Mouse (Mus musculus) urinary bladder, adult 2 months (tissue): ENCODE results near the gene Clic3. TPM values are rescaled to one million over a fixed set of nuclear protein-coding genes. Genes with fewer than 3 reads are reported as not detected.
"Not testable (repeated sequence)": the region's sequence is repeated elsewhere in the genome, so short reads cannot be mapped to it uniquely, and the experiment has no call there.

Source experiments
- DNase-seq: peaks from one replicate; pipeline ENCODE4 v3.0.0; 2022; ENCODE audit warnings: low spot score
- polyA plus RNA-seq: library from polyadenylated mRNA; depleted of rRNA; stranded (reverse); fragments of >200 nt; gene quantifications from 2 replicates; pipeline ENCODE4 v1.2.3, GENCODE M21; 2012; rRNA removed

Gene Clic3
- polyA plus RNA-seq: 0.69 and 2.2 TPM in 2 replicates

DNA sequence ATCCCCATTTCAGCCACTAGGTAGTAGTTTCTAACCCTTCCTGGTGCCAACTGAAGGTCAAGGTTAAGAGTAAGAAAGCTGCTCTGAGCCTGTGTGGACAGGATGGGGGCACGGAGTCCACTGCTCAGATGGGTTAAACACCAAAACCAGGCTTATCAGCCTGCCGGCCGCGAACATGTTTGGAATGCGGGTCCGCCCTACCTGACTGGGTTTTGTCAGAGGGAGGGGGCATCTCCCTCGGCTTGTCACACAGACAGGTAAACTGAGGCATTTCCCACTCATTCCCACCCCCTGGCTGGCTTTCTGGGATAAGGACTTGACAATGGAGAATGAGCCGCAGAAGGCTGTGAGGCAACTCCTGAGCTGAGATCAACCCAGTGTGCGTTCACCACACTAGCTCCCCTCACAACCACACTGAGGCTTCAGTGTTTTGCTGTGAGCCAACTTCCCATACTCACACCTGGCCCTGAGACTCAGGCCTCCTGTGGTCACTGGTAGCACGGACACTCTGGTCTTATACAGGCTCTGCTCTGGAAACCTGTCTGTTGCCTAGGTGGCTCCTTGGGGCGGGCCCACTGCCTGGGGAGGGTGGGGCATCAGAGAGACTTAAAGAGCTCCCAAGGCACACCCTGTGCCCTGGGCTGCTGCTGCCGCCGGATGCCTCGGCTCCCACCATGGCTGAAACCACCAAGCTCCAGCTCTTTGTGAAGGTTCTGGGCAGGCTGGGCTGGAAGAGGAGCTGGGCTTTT is at the start of gene Clic3:
Gene Clic3, plus strand, starts transcription at position 634 of the 749 bp plus-strand sequence.
- DNase-seq: no peak

DNA sequence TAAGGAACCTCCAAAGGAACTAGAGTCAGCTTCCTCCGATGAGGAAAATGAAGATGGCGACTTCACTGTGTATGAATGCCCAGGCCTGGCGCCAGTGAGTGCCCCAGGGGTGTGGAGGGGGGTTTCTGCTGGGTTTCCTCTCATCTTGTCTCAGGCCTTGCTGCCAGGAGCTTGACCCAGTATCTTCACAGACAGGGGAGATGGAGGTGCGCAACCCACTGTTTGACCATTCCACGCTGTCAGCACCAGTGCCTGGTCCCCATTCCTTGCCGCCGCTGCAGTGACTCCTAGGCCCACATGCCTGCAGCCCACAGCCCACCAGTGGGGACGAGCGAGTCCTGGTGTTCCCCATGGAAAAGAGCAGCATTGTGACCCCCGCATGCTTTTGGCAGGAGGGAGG is 47.7 kb upstream of the Clic3 start:
- DNase-seq: no peak

DNA sequence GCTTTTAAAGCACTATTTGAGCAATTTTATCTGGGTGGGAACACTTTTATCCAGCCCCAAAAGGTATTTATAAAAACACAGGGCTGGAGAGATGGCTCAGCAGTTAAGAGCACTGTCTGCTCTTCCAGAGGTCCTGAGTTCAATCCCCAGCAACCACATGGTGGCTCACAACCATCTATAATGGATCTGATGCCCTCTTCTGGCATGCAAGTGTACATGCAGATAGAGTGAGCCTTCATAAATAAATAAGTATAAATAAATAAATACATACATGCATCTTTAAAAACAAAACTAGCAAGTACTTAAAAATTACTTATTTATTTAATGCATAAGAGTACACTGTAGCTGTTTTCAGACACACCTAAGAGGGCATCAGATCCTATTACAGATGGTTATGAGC is 43.2 kb upstream of the Clic3 start:
- DNase-seq: not testable (repeated sequence)

DNA sequence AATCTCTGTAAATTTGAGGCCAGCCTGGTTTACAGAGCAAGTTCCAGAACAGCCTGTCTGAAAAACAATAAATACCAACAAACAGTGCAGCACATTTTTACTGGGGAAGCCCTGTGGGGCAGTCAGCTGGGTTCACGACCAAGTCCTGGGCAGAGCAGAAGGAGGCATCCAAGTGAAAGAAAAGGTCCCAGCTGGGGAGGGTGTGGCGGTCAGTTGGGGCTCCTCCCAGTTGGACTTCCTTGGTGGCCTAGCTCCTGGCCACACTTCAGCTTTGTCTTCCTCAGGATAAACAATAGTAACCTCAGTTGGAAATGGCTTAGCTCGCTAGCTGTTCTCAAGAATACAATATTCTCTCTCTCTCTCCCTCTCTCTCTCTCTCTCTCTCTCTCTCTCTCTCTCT is 39.2 kb upstream of the Clic3 start:
- DNase-seq: no peak

DNA sequence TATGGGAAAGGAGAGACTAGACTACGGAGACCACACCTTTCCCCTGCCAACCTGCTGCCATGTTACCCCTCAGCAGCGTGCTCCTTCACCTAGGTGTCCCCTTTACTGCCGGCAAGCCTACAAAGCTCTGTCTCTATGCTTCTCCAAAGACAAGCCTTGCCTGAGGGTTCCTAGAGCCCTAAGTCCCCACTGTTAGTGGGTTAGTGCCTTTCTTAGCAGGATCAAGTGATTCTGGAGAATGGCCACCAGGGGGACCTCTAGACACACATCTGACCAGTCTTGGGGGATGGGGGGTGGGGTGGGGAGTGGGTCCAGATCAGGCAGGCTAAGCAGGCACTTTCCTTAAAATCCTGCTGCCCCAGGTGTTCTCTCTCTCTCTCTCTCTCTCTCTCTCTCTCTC is 34.7 kb upstream of the Clic3 start:
- DNase-seq: no peak

DNA sequence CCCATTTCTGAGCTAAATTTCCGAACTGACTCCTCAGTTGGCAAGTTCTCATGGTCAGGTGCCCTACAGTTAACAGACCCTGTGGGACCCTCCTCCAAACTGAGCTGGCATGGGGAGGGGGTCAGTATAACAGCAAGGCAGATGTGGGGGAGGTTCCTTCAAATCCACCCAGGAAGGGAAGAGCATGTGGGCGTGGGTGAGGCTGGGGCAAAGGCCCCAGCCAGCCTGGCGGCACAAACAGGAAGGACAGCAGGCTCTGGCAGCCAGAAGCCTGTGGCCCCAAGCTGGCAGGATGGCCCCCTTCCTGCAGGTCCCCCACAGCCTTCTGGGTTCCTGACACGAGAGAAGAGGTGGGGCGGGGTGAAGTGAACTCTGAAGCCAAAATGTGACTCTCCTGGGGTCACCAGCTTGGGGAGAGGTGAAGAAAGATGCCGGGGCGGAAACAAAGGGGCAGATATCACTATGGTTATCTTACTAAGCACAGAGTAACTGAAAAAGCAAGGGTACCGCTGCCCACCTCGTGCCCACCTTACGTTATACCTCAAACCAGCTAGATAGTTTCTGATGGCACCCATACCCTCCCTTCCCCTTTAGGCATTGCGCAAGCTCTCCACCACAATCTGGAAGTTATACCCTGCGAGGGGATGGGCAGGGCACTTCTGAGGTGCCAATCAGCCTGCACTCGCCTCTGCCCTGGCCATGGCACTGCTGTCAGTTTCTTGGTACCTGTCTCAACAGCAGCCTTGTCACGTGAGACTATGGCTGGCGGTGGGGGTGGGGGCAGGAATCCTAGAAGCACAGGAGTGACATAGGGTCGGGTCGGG is 33.8 kb upstream of the Clic3 start, which contains the start of gene Fut7:
Gene Fut7, plus strand, starts transcription at position 681 of the 824 bp plus-strand sequence.
- DNase-seq: no peak

DNA sequence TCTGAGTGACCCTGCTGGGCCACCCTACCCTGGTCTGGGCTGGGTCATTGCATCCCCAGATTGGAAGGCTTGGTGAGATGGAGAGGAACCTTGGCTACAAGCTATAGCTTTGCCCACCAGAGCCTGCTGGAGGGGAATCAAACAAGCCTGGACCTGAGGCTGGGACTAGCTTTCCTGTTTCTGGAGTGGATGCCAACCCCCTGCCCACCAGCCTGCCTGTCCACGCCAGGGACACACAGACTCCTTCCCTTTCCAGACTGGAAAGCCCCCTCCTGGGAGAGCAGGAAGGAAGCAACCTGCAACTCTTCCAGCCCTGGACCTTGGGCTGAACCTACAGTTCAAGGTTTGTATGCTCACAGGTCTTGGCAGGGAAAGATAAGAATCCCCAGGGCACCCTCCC is 33.0 kb upstream of the Clic3 start:
- DNase-seq: no peak

DNA sequence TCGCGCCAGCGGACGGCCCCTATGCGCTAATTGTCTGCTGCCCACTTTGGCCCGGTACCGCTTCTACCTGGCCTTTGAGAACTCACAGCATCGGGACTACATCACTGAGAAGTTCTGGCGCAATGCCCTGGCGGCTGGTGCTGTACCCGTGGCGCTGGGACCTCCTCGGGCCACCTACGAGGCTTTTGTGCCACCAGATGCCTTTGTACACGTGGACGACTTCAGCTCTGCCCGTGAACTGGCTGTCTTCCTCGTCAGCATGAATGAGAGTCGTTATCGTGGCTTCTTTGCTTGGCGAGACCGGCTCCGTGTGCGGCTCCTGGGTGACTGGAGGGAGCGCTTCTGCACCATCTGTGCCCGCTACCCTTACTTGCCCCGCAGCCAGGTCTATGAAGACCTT is 31.2 kb upstream of the Clic3 start:
- no peak for DNase-seq

DNA sequence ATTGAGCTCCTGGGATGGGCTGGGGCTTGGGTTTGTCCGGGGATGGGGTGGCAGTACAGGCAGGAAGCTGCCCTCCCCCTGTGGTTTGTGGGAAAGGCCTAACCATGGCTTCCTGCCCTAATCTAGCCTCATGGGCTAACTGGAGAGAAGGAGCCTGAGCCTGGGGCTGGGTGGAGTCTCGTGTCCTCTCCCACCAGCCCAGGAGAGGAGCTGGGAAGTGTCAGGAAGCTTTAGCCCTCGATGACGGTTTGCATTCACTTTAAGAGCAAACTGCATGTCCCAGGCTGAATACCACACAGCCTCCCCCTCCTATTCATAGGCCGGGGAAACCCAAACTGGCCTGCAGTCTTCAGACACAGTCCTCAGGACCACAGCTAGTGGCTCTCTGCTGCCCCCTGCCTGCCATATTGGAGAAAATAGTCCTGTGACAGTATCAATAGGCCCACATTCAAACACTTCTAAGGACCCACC is 29.9 kb upstream of the Clic3 start:
- no peak for DNase-seq

DNA sequence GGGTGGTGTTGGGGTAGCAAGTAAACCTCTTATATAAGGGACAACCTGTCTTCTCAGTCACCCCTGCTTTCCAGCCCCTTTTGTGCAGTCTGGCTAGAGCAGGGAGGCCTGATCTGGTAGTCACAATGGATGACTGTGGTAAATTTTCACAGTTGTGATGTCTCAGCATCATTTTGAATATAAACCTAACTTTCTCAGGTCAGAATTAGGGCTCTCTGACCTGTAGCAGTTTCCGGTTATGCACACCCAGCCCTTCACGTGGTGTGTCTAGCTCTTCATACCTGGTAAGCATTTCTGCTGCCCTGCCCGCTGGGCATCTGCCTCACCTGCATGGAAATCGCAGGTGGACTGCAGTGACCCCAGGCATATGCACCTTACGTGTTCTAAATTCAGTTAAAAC is 29.4 kb upstream of the Clic3 start:
- DNase-seq: no peak

DNA sequence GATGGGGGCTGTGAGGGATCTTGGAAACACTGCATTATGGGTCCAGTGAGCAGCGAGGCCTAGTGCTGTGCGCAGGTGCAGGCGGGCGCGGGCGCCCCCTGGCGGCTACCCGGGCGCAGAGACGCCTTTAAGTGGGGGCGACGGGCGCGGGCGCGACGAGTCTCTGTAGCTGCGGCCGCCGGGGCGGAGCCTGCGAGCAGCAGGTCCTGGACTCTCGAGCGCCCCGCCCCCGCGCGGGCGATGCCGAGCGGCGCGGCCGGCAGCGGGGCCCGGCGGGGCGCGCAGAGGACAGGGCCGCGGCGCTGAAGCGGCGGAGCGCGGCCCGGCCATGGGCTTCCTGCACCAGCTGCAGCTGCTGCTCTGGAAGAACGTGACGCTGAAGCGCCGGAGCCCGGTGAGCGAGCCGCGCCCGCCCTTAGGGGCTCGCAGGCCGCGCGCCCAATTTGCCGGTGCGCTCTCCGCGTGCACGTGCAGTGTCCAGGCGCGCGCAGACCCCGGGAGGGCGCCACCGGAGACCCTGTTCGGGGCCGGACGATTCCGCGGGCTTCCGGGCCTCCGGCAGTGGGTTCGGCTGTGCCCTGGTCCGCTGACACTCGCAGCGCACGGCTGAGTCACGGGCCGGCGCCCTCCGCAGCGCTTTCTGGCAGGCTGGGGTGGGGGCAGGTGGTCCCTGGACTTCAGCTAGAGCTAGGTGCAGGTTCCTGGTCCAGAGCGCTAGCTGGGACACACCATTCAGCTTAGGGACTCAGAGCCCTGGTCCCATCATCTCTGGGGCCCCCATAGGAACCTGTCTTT is 28.0 kb upstream of the Clic3 start, which contains the start of gene Abca2:
Gene Abca2, plus strand, starts transcription at position 262 of the 795 bp plus-strand sequence.
- DNase-seq: peak; percentile 91

DNA sequence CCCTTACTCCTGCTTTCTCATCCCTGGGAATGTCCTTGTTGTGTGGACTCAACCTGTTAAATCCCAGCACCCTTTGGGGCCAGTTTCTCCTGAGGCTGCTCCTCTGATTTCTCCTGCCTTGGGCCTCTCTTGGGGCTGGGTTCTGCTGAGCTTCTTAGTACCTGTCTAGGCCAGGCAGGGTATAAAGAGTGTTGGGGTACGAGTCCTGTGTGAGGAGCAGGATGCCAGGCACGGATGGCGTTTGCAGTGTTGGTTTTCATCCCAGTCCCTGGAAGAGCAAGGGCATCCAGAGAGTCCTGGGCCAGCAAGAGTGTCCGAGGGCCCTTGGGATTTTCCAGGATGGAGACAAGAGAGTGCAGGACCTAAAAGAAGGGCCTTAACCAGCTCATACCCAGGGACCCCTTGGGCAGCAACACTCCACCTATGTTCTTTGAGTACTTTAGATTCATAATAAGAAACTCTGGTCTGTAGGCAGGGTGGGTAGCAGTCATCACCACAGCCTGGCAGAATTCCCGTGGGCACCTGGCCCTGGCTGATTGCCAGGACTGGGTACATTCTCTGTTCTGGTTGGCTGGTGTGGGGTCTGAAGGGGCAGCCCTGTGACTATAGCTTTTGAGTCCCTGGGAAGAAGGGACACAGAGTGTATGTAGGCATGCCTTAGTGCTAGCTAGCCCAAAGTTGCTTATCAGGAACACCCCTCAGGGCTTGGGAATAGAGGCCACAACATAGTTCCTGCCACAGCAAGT is 27.0 kb upstream of the Clic3 start:
- no peak for DNase-seq

DNA sequence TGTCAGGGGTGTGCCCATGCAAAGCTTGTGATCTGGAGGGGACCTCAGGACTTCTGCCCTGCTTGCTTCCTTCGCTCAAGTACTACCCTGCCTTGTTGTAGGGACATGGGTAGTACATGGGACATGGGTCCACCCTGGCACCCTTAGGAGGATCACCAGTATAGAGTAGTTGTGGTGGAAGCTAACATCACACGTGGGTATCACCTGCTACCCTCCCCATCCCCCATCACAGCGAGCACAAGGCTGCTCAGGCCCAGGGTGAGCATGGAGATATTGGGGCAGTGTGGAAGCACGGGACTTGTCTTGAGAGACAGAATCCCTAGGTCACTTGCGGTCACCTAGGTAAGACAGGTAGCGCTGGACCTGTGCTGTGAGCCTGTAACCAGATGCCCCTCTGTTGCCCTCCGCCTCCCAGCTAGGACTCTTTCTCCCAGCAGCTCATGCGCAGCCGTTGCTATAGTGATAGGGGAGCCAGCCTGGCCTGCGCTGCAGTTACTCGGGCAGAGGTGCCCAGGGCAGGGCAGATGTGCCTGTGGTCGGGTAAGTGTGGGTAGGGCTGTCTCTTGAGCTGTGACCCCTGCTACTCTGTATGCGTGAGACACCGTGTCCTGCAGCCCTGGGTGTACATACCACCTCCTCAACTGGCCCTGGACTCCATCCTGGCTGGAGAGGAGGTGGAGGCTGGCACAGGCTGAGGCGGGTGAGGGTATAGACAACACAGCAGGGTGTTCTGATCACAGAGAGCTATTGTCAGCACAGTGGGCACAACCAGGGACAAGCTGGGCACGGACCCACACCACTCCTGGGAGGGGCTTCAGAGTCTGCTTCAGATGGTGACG is 26.0 kb upstream of the Clic3 start:
- no peak for DNase-seq

DNA sequence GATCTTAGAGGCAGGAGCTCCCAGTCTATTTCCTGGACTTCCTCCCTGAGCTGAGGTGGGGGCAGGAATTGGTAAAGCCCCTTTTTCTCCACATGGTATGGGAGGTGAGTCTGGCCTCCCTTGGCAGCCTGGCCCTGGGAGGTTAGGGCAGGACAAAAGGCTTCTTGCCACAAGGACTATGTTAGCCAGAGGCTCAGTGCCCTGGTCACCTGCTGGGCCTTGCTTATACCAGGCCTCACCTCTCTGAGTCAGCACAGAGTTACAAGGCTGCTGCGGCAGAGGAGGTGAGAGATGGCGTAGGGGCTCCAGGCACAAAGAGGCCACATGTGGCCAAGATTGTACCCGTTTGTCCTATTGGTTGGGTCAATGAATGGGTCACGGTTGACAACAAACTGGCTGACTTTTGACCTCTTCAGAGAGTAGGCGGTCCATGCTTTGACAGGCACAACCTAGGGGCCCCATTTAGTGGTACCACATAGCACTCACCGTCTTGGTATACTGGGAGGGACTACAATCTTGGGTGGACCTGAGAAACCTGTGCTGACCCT is 25.3 kb upstream of the Clic3 start:
- DNase-seq: peak; percentile 18

DNA sequence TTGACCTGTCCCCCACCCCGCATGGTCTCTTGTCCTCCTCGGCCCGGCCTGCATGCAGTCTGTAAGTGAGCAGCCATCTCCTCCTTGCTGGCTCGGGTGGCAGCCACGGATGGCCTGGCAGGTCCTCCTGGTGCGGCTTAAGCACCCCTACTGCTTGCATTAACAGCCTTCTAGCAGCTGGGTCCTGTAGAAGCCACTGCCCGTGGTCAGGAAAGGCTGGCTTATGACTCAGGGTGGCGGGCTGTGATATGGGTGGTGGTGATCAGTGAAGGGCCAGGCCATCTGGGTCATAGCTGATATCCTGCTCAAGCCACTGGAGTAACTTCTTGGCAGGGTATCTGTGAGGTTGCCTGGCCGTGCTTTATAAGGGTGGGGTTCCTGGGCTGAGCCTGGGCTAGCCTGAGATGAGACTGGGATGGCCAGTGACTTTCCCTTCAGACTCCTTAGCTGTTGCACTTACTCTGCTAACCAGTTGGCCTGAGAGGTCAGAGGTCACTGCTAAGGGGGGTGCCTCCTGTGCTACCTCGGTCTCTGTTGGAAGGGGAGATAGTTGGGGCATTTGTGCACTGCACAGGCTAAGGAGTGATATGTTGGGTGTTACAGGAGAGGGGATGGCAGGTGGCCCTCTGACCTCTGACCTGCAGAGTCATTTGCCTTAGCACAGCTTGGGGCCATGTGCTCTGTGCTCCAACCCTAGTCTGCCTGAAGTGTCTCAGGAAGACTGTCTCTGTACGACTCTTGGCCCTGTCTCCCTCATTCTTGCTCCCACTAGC is 24.1 kb upstream of the Clic3 start:
- DNase-seq: no peak

DNA sequence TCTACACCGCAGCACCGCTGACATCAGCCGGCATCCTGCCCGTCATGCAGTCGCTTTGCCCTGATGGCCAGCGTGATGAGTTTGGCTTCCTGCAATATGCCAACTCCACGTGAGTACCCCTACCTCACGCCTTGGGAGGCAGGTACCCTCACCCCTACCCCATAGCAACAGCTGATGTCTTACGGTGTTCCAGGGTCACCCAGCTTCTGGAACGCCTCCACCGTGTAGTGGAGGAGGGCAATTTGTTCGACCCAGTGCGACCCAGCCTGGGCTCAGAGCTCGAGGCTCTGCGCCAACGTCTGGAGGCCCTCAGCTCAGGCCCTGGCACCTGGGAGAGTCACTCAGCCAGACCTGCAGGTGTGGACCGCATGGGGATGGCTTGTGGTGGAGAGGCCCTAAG is 23.5 kb upstream of the Clic3 start:
- DNase-seq: no peak

DNA sequence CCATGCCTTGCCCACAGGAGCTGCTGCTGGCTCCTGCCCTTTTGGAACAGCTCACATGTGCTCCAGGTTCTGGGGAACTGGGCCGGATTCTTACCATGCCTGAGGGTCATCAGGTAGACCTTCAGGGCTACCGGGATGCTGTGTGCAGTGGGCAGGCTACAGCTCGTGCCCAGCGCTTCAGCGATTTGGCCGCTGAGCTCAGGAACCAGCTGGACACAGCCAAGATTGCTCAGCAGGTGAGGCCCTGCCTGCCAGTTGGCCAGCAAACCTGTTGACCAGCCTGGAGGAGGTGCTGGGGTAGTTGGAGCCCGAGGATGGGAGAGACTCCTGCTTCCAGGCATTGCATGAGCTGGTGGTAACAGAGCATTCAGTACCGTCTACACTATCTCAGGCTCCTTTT is 22.3 kb upstream of the Clic3 start:
- no peak for DNase-seq

DNA sequence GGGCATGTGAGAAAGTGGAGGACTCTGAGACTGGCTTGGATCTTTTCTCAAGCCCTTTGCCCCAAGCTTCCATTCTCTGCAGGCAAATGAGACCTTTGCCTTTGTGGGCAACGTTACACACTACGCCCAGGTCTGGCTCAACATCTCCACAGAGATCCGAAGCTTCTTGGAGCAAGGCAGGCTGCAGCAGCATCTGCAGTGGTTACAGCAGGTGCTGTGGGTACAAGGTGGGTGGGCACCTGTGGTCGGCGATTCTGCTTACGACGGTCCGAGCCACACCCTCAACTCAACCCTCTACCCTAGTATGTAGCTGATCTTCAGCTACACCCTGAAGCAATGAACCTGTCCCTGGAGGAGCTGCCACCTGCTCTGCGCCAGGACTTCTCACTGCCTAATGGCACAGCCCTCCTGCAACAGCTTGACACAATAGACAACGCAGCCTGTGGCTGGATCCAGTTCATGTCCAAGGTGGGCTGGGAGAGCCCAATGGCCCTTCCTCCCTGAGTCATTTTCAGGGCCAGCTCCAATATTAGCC is 20.3 kb upstream of the Clic3 start:
- no peak for DNase-seq

DNA sequence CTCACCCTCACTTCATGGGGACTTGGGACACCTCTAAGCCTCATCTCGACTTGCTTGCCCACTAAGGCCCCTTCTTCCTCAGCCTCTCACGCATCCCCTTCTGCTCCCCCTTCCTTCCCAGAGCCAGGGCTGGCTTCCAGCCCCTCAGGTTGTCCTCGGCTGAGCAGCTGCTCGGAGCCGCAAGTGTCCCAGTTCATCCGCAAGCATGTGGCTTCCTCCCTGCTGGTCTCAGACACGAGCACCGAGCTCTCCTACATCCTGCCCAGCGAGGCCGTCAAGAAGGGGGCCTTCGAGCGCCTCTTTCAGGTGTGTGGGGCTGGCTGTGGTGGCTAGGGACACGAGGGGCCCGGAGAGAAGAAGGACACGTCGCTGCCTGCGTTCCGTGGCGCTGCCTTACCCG is 15.6 kb upstream of the Clic3 start:
- no peak for DNase-seq
